Mouse (Mus musculus): Measurements from ENCODE around the gene Plk1.

GRCm38 (mm10) chr7:122203936-122204335, 44.7 kb downstream of the Plk1 start:
- no peak for TF ChIP-seq CTCF (IDR thresholded peaks at IDR 0.05; ENCODE audit: extremely low read depth, insufficient read depth, low read length)
- no peak for TF ChIP-seq POLR2A (IDR thresholded peaks at IDR 0.05; ENCODE audit: extremely low read depth, insufficient read depth, low read length)

All from cortical plate, adult 2 months (tissue).